Mouse (Mus musculus): ENCODE results near the gene Egln3.

DNA sequence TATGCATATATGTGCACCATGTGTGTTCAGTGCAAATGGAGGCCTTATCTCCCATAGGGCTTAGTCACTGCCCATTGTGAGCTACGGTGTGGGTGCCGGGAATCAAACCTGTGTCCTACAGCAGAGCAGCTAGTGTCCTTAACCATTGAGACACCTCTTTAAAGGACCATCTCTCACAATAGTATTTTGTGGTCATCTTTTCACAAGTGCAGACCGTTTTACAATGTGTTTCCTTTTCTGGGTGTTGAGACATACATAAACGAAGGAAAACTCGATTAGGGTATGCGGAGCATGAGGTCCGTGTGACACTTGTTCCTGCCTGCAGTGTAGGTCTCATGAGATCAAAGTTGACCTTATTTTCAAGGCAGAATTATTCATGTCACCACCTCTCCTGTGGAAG is 44.2 kb upstream of the Egln3 start:
- TF ChIP-seq POLR2A (IDR thresholded peaks at IDR 0.05; ENCODE audit: low read depth, low read length) (no peak), UBTF (IDR thresholded peaks at IDR 0.05; ENCODE audit: low read depth, low read length) (no peak), NELFE (IDR thresholded peaks at IDR 0.05; ENCODE audit: low read depth, low read length) (no peak), HCFC1 (IDR thresholded peaks at IDR 0.05; ENCODE audit: low read depth, low read length) (no peak), BHLHE40 (IDR thresholded peaks at IDR 0.05; ENCODE audit: low read depth, low read length) (no peak), CTCF (conservative IDR thresholded peaks at IDR 0.05 in 1 of 2, IDR thresholded peaks at IDR 0.05 in 1 of 2; ENCODE audit: low read depth in 2 of 2, low read length in 2 of 2) (no peak), RCOR1 (conservative IDR thresholded peaks at IDR 0.05; ENCODE audit: low read depth, low read length) (no peak), MAFK (IDR thresholded peaks at IDR 0.05; ENCODE audit: insufficient replicate concordance, low read length) (no peak), SMC3 (IDR thresholded peaks at IDR 0.05; ENCODE audit: low read depth, low read length) (no peak), ZKSCAN1 (IDR thresholded peaks at IDR 0.05; ENCODE audit: borderline replicate concordance, low read depth, low read length) (no peak), EP300 (IDR thresholded peaks at IDR 0.05; ENCODE audit: low read length) (no peak), CHD2 (IDR thresholded peaks at IDR 0.05; ENCODE audit: low read length) (no peak), TBP (conservative IDR thresholded peaks at IDR 0.05; ENCODE audit: low read depth, low read length) (no peak), E2F4 (IDR thresholded peaks at IDR 0.05; ENCODE audit: insufficient replicate concordance, low read depth, low read length) (no peak)
